Mouse (Mus musculus): ENCODE results near the gene Hoxa10.

The Hoxa10 gene

DNA sequence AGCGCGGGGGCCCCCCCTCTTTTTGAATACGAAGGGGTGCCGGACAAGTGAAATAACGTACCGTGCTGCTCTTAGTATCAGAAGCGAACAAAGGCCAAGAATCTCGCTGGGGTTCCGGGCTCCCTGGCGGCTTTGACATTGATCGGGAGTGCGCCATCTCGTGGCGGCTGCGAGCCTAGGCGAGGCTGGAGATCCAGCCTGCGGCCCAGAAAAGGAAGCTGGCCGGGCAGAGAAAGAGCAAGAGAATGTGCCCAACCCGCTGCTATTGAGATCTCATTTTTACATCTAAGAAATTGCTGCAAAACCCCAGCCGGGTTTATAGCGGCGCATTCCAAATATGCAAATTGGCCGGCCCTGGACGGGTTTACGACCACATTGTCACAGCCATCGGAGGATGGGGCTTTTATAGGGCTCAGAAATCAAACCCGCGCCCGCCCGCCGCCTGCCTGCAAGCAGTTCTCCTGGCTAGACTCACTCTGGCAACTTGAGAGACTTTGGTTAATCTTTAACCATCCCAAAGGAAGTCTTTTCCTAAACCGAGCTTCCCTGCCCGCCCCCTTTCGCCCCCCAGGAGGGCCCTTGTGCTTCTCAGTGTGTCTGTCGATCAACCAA lies at the start of gene Hoxa10:
TSS of gene Hoxa10 (minus strand) at position 466 of the 612 bp plus-strand sequence.
- in situ Hi-C loops (cut with MboI; ENCODE audit: low pct_unique_long_range_greater_than_20kb in 1 of 2, low sequenced_read_pairs in 2 of 2, unreplicated experiment in 1 of 2), result loop anchor here in 1 of 2 experiments (25.0 kb wide), 1 partner anchor 1053 kb away; no protein-coding TSS in a partner anchor

DNA sequence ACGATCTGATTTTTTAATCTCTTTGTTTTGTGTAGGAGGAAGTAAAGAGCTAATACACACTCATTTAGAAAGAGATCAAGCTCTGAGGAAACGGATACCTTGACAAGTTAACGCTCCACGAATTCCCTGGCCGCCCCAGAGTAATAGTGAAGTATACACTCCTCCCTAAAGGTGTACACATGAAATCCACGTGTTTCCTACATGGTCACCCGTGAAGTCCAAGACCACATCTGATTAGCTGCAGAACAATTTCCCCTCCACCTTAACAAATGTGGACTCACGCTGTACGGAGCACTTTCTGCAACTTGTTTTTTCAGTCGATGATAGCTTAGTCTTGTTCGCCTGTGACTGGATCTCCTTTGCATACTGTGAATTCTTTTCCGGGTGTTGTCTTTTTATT lies 49.5 kb upstream of the Hoxa10 start:
- in situ Hi-C loops (cut with MboI; ENCODE audit: low pct_unique_long_range_greater_than_20kb in 1 of 2, low sequenced_read_pairs in 2 of 2, unreplicated experiment in 1 of 2), result no loop called here

DNA sequence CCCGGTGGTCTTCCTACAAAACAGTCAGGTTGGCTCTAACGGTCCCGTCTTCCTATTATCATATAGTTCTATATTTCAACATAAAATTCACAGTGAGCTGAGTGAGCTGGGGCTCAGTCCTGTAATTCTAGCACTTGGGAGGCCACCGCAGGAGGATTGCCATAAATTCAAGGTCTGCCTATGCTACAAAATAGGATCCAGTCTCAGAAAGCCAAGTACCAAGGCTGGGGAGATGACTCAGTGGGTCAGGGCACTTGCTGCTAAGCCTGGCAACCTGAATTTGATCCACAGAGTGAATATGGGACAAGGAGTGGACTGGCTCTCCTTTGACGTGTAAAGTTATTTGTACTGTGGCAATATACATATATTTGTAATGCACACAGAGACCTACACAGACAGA lies 43.2 kb upstream of the Hoxa10 start:
- in situ Hi-C loops (cut with MboI; ENCODE audit: low pct_unique_long_range_greater_than_20kb in 1 of 2, low sequenced_read_pairs in 2 of 2, unreplicated experiment in 1 of 2), result no loop called here

DNA sequence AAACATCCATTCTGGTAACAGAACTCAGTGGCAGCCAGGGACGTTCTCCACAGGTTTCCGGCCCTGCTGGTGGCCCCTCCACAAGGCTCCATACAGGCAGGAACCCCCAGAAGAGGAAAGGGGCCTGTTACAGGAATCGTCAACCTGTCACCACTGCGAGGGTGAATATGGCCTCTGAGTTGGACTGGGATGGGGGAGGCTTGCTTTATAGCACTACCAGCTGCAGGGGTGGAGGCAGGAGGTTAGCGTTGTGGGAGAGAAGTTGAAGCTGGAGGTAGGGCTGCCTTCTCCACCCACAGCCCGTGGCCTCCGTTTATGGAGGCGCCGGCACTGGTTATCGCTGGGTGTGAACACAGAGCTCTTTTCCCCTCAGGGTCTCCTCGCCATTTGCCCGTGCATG lies 40.4 kb upstream of the Hoxa10 start:
- in situ Hi-C loops (cut with MboI; ENCODE audit: low pct_unique_long_range_greater_than_20kb in 1 of 2, low sequenced_read_pairs in 2 of 2, unreplicated experiment in 1 of 2), result no loop called here

DNA sequence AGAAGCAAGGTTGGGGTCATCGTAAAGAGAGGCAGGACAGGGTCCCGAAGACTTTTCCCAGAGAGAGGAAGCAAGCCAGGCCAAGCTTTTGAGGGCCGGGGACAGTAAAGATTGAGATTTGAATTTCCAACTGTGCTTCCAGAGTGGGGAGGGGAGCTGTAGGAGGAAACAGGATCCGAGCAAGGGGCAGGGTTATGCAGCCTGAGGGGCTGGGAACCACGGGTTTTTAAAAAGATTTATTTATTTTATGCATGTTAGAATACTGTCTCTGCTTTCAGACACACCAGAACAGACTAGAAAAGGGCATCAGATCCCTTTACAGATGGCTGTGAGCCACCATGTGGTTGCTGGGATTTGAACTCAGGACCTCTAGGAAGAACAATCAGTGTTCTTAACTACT lies 36.3 kb upstream of the Hoxa10 start:
- in situ Hi-C loops (cut with MboI; ENCODE audit: low pct_unique_long_range_greater_than_20kb in 1 of 2, low sequenced_read_pairs in 2 of 2, unreplicated experiment in 1 of 2), result no loop called here

DNA sequence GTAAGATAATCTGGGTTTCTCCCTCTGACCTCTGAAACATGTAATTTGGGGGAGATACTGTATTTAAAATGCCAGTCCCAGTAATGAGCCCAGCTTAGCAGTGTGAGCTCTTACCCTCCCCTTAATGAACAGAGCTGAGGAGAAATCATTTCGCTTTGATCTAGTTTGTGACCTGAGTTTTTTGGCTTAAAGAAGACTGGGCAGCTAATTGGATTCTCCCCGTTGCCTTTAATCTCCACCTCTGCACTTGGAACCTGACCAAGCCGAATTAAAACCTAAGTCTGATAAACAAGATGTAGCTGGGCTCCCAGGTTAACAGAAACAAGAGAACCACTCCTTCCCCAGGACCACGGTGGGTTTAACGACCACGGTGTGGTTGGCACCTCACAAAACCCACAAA lies 35.7 kb upstream of the Hoxa10 start:
- in situ Hi-C loops (cut with MboI; ENCODE audit: low pct_unique_long_range_greater_than_20kb in 1 of 2, low sequenced_read_pairs in 2 of 2, unreplicated experiment in 1 of 2), result no loop called here

DNA sequence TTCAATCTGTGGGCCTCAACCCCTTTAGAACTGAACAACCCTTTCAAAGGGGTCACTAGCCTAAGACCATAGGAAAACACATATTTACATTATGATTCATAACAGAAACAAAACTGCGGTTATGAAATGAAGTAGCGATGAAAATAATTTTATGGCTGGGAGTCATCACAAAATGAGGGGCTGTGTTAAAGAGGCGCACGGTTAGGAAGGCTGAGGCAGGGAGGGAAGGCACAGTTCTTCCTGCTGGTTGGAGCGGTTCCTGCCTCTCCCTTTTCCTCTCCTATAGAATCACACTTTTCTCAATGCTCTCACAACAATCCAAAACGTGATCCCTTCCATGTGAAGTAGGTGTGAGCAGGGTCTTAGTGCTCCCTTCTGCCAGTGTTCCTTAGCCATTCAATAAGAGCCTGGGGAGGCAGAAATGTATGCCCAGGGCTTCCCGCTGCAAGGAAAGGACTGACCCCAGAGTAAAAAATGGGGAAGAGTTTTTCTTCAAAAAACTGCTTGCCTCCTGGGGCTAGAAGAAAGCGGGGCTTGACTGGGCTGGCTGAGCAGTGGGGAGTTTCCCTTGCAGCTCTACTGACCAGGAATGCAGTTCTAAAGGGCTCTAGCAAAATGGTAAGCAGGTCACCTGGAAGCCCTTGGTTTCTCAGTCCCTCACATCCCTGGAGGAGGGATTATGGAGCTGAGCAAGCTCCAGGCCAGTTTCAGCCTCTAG lies 35.1 kb upstream of the Hoxa10 start:
- in situ Hi-C loops (cut with MboI; ENCODE audit: low pct_unique_long_range_greater_than_20kb in 1 of 2, low sequenced_read_pairs in 2 of 2, unreplicated experiment in 1 of 2), result no loop called here

DNA sequence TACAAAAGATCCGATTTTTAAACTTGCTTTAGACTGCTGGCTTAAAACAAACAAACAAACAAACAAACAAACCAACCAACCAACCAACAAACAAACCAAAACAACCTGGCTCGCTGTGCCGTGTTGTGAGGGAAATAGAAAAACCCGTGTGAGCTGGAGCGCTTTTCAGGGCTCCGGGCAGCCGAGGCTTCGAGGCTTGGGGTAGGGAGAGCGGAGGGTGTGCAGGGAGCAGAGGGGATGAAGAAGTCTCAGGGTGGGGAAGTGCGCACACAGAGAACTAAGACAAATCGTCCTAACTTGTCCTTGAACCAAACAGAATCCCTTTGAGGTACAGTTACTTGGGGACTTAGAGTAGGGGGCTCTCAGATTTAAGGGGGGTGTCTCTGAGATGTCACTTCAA lies 33.9 kb upstream of the Hoxa10 start:
- in situ Hi-C loops (cut with MboI; ENCODE audit: low pct_unique_long_range_greater_than_20kb in 1 of 2, low sequenced_read_pairs in 2 of 2, unreplicated experiment in 1 of 2), result loop anchor here in 1 of 2 experiments (25.0 kb wide), 2 partner anchors 563 to 638 kb away; no protein-coding TSS in a partner anchor

DNA sequence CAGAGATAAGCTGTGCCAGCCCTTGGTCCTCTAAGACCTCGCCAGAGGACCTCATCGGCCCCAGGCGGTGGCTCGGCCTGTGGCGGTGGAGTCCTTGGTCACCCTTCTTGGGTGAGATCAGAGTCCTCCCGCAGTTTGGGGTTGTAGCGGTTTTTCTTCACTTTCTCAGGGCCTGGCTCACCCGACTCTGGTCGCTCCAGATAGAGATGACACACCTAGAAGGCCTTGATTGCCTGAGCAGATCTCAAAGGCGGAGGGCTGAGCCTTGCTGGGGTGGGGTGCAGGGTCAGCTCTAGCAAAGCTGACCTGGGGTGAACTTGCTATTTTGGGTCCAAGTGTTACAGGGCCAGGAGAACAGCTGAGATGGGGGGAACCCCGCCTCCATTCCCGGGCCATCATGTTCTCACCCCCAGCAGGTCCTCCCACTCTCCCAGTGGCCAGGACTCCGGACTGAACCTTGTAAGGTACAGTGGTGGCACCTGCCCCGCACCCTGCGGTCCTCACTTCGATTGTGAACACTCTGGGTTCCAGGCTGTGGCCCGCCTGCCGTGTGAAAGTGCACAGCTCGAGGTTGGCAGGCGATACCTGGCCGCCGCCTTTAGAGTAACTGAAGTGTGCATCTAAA lies 33.1 kb upstream of the Hoxa10 start:
- in situ Hi-C loops (cut with MboI; ENCODE audit: low pct_unique_long_range_greater_than_20kb in 1 of 2, low sequenced_read_pairs in 2 of 2, unreplicated experiment in 1 of 2), result loop anchor here in 1 of 2 experiments (25.0 kb wide), 2 partner anchors 564 to 639 kb away; no protein-coding TSS in a partner anchor

DNA sequence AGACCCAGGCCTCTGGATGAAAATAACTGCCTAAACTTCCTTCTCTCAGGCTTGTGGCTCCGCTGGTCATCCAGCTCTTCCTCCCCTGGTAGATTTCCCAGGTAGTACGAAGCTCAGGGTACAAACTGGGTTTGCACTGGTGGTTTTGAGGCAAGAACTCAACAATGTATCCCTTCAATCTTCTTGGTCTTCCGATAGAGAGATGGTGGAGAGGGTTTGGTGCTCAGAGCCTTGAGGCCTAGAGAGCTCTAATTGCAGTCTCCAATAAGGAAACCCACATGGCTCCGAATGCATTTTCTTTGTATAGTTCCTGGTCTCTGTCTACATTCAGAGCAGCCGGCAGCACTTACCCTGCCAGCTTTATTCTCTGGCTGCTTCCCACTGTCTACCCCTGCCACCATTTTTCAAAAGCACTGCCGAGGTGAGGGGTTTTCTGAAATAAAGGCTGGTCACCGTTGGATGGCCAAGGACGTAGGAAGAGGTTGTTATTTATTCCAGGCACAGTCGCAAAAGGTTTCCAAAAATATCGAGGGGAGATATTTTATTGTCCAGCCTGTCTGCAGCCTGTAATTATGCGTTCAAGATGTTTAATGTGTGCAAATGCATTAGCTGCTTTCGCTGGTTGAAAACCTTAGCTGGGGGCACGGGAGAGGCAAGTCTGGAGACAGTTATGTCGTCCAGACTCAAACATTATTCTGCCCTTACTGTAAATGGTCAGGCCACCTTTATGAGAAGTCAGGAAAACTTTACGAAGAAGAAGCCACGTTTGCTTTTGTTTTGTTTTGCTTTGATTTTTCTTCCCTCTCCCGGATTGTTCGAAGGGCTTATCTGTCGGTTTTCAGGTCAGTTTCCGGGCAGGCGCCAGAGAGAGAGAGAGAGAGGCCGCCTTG lies 32.4 kb upstream of the Hoxa10 start:
- in situ Hi-C loops (cut with MboI; ENCODE audit: low pct_unique_long_range_greater_than_20kb in 1 of 2, low sequenced_read_pairs in 2 of 2, unreplicated experiment in 1 of 2), result loop anchor here in 1 of 2 experiments (25.0 kb wide), 2 partner anchors 564 to 639 kb away; no protein-coding TSS in a partner anchor

DNA sequence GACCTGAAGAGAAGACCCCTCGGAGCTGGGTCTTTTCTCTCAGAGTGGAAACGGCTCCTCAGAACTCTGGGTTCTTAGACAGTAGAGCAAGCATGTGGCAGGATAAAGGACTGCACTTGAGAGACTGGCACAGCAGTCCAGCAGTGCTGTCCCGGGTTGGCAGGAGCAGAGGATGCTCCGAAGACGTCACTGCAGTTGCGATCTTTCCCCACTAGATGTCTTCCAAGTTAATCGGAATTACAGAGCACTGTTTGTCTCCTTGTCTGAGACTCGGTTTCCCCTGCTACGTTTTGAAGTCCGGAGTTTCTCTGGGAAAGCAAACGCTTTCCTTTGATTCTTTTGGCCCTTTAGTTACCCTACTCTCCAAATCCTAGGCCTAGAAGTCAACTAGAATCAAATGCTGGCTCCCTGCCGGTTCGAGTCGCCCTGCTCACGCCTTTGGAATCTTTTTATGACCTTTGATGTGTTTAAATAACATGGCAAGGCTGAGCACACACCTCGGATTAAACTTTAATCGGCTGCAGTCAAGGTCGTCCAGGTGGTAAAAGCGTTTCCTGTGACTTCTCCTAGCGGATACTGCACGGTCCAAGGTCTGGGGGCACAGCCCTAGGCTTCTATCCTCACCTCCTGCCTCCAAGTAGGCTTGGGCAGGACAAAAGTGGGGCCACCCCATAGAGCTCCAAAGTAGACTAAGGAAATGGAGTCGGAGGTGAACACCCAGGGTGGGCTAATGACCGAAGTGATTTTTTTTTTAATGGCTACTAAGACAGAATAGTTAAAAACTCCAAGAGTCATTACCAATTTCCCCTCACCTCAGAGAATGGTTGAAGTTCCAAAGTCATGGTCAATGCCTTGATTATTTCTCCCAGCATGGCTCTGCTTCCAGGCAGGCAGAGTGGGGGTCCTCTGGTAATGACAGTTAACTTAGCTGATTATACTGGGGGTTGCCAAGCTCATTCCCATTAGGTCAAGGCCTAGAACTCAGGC lies 30.1 kb upstream of the Hoxa10 start:
- in situ Hi-C loops (cut with MboI; ENCODE audit: low pct_unique_long_range_greater_than_20kb in 1 of 2, low sequenced_read_pairs in 2 of 2, unreplicated experiment in 1 of 2), result loop anchor here in 1 of 2 experiments (25.0 kb wide), 2 partner anchors 567 to 642 kb away; no protein-coding TSS in a partner anchor

DNA sequence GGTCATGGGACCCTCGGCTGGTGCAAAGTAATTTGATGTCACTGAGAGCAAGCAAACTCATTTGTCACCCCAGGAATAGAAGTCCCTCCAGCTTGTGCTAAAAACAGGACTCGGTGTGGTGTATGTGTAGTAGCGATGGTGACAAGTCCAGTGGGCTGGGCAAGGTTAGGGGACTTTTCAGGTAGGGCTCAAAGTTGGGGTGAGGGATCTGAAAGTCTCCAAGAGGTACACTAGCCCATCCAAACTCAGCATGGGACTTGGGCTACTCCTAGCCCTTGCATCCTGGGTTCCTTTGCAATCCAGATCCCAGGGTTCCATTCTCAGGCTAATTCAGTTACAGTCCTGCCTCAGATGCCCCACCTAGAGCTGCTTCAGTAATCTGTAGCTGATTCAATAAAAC lies 28.1 kb upstream of the Hoxa10 start:
- in situ Hi-C loops (cut with MboI; ENCODE audit: low pct_unique_long_range_greater_than_20kb in 1 of 2, low sequenced_read_pairs in 2 of 2, unreplicated experiment in 1 of 2), result loop anchor here in 1 of 2 experiments (25.0 kb wide), 2 partner anchors 569 to 644 kb away; no protein-coding TSS in a partner anchor

DNA sequence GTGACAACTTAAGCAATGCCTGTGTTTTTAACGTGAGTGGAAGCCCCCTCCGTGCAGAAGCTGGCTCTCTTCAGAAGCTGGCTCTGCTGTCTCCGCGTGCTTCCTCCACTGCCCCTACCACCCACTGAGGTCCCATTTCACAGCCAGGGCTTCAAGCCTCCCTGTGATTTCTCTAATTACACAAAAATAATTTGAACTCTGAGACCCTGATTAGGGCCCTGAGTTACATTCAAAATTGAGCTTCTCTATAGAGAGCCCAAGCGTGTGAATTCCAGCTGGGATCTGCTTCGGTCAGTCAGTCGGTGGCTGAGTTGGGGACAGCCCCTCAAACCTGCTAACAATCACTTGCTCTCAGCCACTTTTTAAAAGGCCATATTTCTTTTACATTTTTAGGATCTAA lies 27.7 kb upstream of the Hoxa10 start:
- in situ Hi-C loops (cut with MboI; ENCODE audit: low pct_unique_long_range_greater_than_20kb in 1 of 2, low sequenced_read_pairs in 2 of 2, unreplicated experiment in 1 of 2), result loop anchor here in 1 of 2 experiments (25.0 kb wide), 2 partner anchors 569 to 644 kb away; no protein-coding TSS in a partner anchor

DNA sequence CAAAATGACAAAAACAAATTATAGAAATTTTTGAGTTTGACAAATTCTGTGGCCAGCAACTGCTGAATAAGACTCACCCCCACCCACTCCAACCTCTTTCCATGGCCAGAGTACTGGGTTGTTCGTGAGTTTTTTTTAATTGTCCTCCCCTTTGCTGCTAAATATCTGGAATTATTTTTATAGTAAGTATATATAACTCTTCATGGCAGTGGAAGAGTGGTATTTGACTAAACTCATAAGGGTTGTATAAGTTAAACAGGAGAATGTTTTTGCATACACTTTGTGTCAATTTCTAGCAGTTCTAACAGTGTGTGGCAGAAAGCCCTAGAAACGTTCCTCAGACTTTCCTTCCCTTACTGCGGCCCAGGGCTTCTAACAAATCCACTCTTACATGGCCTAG lies 27.0 kb upstream of the Hoxa10 start:
- in situ Hi-C loops (cut with MboI; ENCODE audit: low pct_unique_long_range_greater_than_20kb in 1 of 2, low sequenced_read_pairs in 2 of 2, unreplicated experiment in 1 of 2), result loop anchor here in 1 of 2 experiments (25.0 kb wide), 2 partner anchors 570 to 645 kb away; no protein-coding TSS in a partner anchor

DNA sequence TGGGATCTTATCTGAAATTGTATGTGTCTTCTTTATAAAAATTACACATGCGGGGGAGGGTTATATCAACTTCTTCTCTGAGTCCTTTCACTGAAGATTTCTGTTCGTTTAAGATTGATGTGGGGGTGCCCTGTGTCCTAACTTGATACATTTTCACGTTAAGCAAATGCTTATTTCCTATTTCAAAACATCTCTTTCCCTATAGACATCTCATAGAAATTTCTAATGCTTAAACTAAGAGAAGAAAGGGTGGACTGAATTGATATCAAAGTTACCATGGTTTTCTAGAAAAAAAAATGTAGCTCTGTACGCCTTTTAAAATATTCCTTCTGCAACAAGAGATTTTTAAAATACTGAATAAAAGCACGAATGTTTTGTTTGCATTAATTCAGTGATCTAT lies 26.6 kb upstream of the Hoxa10 start:
- in situ Hi-C loops (cut with MboI; ENCODE audit: low pct_unique_long_range_greater_than_20kb in 1 of 2, low sequenced_read_pairs in 2 of 2, unreplicated experiment in 1 of 2), result loop anchor here in 1 of 2 experiments (25.0 kb wide), 2 partner anchors 570 to 645 kb away; no protein-coding TSS in a partner anchor

DNA sequence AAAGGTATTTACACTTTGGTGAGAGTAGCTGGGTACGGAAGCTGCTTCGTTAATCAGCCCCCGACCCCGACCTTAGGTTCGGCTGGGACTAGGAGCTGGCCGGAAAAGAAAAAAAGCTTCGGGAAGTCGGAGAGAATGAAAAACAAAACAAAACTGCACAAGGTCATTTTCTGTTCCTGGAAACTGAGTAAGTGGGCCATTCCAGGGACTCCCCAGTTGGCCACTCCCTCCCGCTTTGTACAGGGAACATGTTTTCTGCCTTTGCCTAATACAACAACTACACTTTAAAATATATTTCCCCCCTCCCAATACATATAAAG lies 26.0 kb upstream of the Hoxa10 start:
- in situ Hi-C loops (cut with MboI; ENCODE audit: low pct_unique_long_range_greater_than_20kb in 1 of 2, low sequenced_read_pairs in 2 of 2, unreplicated experiment in 1 of 2), result loop anchor here in 1 of 2 experiments (25.0 kb wide), 2 partner anchors 571 to 646 kb away; no protein-coding TSS in a partner anchor
